Mouse (Mus musculus): ENCODE measurements around the gene Pip5k1b.
"Not testable (repeated sequence)": the region's sequence is repeated elsewhere in the genome, so short reads cannot be mapped to it uniquely, and the experiment has no call there.

The Pip5k1b gene

DNA sequence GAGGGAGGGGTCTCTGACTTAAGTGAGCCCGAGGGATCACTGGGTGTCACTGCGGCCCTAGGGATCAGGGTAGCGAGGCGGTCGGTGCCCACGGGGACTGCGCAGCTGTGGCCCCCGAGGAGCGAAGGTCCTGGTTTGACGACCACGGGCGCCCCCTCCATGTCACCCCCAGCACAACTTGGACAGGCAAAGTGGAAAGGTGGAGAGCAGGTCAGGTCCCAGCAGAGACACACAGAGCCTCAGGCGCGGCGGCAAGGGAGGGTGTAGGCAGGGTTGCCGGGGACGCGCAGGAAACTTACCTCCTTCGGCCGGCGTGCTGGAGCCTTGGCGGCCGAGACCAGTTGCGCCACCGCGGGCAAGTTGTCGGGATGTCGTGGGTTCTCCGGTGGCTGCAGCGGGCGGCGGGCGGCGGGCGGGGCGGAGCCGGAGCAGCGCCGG, at the start of gene Pip5k1b:
Pip5k1b (minus strand) TSS at position 407 of the 438 bp plus-strand sequence.
- DNase-seq (ENCODE audit: inconsistent age in 2 of 2, low spot score in 1 of 2), result peak; percentile 62 to 86

DNA sequence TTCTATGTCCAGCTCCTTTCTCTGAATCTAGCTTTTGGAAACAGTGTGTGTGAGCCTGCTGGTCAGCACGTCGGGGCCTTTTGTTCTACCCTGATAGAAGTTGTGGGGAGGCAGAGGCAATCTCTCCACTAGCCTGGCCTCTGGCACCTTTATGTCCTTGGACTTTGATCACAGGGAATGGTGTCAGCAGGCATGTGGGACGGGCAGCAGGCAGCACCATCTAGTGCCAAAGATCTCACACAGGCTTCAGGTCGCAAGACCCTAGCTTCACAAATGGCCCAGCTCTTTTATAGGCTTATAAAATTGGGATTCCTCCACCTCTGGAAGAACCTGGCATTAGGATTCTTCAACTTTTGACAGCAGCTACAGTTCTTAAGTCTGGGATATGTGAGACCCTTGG, 48.4 kb upstream of the Pip5k1b start:
- DNase-seq (ENCODE audit: inconsistent age in 2 of 2, low spot score in 1 of 2), result no peak

DNA sequence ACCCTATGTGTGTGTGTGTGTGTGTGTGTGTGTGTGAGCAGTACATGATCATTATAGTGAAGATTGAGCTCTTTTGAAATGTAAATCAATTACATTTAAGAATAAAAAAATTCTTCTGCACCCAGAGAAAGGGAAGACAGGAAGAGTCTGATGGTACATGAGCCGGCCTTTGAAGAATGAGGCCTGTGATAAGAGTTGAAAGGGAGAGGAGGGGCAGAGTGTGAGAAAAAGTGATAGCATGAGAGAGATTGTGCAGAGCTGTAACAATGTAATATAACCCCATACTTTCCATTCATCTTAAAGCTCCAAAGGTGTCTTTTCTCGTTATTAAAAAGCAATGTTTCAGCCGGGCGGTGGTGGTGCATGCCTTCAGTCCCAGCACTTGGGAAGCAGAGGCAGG, 47.8 kb upstream of the Pip5k1b start:
- no peak for DNase-seq (ENCODE audit: inconsistent age in 2 of 2, low spot score in 1 of 2)

DNA sequence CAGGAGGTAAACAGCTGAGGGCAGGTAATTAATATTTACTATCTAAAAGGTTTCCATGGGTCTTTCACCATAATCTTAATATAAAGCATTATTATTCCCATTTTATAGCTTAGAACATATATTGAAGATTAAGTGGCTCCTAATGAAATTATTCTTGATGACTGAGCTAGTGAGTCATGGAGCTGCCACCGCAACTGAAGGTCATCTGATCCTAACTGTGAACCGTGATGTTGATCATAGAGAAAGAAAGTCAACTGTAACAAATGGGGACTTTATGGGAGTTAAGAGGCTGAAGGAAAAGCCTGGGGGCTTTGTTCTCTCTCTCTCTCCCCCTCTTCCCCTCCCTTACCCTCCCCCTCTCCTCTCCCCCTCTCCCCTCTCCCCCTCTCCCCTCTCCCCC, 31.1 kb upstream of the Pip5k1b start:
- peak; percentile 29 to 64 for DNase-seq (ENCODE audit: inconsistent age in 2 of 2, low spot score in 1 of 2)

DNA sequence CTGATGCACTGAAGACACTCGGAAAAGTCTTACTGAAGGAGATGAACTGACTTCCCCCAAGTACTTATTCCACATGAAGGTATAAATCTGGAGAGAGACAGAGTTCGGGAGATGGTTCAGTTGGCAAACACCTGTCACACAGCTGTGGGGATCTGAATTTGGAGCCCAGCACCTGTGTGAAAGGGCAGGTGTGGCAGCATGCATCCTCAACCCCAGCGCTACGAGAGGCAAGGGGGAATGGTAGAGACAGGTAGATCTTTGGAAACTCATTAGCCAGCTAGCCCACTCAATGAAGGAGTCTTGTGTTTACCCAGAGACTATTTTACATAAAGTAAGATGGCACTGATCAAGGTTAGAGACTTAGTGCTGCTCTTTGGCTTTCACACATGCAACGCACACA, 29.5 kb upstream of the Pip5k1b start:
- no peak for DNase-seq (ENCODE audit: inconsistent age in 2 of 2, low spot score in 1 of 2)

DNA sequence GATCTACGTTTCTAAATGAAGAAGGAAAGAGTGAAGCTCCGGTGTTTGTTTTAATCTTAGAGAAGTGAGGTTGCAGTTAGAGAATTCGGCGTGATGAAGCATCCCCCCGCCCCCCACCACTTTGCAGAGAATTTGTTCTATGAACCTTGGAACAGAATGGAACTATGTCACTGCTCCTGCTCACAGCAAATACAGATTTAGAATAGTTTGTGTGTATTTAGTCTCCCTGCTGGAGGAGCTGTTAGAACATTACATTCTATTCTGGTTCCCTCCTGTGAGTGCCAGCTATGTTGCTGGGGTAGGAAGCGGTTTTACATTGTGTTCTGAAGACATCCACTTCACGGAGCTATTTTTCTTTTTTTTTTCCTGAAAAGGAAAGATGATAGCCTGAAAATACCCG, 28.3 kb upstream of the Pip5k1b start:
- no peak for DNase-seq (ENCODE audit: inconsistent age in 2 of 2, low spot score in 1 of 2)

DNA sequence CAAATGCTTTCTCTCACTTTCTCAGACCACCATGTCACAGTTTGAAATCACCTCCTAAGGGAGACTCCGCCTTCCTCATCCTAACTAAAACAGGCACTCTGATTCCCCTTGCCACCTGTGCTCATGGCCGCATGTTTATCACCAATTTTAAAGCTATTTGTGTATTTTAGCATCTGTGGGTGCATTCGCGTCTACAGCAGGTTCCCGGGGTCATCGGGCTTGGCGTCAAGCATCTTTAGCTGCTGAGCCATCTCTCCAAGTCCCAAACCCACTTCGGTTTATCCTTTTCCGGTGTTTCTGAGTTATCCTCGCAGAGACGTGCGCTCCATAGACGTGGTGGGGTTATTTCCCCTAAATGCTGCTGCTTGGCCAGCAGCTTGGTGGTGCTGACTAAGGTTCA, 20.5 kb upstream of the Pip5k1b start:
- no peak for DNase-seq (ENCODE audit: inconsistent age in 2 of 2, low spot score in 1 of 2)

DNA sequence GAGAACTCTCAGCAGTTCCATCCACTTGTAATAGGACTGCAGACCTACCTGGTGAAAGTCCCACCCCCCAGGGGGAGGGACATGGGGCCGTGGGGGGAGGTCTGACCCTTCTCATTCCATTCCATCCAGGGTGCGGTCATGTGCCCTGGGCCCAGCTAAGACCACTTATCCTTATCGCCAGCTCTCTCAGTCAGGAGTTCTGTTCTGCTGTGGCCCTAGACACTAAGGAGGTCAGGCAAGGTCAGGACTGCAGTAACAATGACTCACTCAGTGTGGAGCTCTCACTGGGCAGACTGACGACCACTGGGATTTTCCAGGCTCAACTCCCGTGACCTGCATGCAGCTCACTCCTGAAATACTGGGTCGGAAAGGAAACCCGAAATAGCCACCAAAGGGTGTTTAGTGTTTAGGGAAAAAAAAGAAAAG, 16.1 kb upstream of the Pip5k1b start:
- peak; percentile 24 to 68 for DNase-seq (ENCODE audit: inconsistent age in 2 of 2, low spot score in 1 of 2)

DNA sequence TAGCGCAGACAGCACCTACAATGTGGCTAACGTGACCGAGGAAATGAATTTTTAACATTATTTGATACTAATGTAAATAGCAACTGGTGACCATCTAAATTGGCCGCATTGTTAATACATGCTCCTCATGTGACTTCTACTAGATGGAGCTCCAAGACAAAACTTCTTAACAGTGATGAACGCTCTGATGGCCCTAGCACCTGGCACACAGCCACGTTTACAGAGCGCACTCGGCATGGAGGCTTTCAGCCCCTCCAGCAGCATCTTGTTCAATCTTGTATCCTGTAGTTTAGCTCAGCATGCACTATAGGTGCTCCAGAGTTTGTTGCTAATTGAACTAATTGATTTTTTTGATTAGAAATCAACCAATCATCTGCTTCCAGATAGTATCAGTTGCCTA, 15.3 kb upstream of the Pip5k1b start:
- DNase-seq (ENCODE audit: inconsistent age in 2 of 2, low spot score in 1 of 2), result no peak

DNA sequence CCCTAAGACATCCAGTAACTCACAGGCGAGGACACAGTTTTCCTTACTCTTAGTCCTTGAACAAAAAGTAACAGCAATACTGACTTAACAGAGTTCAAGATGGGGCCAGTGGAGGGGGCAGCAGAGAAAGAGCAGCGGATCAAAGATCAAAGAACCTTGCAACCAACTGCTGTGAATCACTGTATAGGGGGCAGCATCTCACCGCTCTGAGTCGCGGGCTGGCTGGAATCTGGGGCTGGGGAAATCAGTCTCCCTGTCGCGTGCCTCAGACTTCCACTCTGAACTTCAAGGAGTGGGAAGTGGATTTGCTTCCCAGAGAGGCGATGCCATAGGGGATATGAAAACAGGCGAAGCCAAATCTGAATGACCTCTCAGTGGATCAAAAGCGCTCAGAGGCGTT, 1.8 kb upstream of the Pip5k1b start:
- peak; percentile 42 to 79 for DNase-seq (ENCODE audit: inconsistent age in 2 of 2, low spot score in 1 of 2)

DNA sequence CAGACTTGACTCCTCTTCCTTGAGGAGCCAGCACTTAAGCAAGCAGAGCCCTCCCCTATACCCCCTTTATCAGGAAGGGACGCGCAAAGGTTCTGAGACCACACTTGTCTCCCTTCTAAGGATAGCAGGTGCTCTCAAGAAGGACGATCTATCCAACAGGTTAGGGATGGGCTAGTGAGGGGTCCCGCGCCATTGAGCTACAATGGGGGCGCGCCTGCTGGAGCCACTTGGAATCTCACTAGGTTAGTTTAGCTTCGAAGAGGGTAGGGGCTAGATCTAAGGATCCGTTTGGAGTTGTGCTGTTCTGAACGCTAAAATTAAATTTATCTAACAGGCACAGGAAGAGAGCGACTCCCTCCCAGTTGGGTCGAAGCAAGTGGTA, 904 bp upstream of the Pip5k1b start:
- DNase-seq (ENCODE audit: inconsistent age in 2 of 2, low spot score in 1 of 2), result no peak

DNA sequence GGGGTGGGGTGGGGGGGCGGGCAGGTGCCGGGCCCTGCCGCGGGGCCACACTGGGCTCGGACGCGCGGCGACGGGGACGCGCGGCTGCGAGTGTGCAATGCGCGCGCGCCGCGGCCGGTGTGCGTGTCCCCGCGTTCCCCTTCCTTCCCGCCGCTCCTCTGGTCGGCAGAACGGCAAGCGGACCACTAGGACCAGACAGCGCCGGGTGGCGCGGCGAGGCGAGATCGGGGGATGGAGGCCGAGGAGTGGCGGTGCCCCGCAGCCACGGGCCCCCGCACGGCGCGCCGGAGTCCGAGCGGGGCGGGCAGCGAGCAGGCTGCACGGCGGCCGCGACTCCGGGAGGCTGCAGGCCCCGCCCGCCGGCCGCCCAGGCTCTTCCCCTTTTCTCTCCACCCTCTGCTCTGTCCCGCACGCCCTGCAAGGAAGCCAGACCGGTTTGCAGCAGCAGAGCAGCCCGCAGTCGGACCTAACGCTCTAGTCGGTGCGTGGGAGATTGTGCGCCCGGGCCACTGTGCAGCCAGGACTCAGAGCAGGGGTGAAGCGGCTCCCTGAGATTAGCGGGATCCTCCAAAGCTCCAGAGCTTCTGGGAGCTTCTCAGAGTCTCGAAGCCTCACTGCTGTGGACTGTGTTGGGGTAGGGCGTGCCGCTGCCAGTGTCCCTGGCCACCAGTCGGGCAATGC, 372 bp upstream of the Pip5k1b start:
- DNase-seq (ENCODE audit: inconsistent age in 2 of 2, low spot score in 1 of 2), result peak; percentile 86 to 95

DNA sequence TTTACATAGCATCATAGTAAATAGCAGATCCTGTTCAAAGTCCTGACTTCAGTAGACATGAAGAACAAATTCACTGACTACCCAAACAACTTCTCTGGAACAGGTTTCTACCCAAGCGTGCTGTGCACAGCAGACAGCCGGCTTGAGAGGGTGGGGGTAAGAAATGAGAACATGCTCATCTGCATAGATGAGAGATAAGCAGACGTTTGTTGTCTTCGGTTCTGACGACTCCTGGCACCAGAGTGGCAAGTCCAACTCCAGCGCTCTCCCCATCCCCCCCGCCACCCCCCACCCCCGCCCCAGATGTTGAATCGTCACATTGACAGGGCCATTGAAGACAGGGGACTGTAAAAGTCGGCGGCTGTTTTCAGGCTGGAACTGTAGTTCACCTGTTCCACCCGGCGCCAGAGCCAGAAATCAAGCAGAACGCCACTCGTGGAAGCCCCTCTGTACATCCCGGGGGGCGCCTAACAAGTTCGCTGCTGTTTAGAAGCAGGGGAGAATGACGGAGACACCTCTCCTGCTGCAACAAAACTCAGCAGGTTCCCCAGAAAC, 684 bp downstream of the Pip5k1b start:
- peak in 1 of 2 experiments; percentile 60 for DNase-seq (ENCODE audit: inconsistent age in 2 of 2, low spot score in 1 of 2)

DNA sequence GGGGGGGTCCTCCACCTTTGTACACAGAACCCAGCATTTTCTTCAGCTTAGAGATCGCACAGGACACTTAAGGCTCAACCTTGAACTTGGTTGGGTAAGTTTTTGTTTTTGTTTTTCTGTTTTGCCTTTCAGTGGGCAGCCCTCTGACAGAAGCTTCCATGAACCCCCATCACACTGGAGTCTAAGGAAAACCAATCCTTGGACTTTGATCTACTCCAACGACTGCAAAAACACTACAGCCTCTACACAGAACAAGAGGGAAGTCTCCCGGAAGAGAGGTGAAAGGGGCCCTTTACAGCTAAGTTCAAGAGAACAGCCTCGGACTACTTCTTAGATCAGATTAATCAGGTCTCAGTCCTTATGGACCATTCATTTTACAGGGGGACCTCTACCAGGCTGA, 1.2 kb downstream of the Pip5k1b start:
- no peak for DNase-seq (ENCODE audit: inconsistent age in 2 of 2, low spot score in 1 of 2)

DNA sequence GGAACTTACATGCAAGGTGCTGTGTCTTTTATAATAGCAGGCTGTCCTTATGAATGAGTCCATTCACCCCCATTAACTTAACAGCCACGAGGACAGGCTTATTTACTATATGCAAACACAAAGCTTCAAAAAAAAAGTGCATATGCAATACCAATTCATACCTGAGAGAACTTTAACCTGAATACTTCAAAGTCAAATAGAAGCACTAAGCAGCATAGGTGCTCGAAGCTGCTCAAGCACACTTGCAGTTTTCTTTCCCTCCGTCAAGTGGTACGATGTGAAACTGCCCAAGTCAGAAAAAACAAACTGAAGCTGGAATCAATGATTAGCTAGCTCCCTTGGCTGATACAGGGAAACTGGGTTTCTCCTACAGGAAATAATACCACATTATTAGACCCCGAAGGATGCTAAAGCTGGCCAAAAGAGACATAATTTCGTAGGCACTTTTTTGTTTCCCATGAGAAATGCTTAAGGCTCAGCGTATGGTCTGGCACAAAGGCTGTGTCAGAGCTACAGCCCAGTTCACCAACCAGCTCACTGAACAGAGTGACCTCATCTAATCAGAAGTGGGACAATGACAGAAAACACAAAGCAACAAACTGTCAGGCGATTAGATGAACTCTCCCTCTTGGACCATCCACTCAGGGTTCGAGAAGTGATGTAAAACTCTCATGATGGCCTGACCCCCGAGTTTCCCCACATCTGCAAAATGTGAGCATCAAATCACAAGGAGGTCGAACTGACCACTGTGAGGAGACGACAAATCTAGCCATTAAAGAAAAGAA, 2.2 kb downstream of the Pip5k1b start:
- no peak for DNase-seq (ENCODE audit: inconsistent age in 2 of 2, low spot score in 1 of 2)

DNA sequence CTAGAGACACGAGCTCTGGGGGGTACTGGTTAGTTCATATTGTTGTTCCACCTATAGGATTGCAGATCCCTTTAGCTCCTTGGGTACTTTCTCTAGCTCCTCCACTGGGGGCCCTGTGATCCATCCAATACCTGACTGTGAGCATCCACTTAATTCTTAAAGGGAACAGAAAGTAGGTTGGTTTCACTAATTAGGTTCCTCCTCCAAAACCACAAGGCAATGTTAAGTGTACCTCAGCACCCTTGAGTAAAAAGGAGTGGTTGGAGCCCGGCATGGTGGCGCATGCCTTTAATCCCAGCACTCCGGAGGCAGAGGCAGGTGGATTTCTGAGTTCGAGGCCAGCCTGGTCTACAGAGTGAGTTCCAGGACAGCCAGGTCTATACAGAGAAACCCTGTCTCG, 3.0 kb downstream of the Pip5k1b start:
- DNase-seq (ENCODE audit: inconsistent age in 2 of 2, low spot score in 1 of 2), result not testable (repeated sequence)

DNA sequence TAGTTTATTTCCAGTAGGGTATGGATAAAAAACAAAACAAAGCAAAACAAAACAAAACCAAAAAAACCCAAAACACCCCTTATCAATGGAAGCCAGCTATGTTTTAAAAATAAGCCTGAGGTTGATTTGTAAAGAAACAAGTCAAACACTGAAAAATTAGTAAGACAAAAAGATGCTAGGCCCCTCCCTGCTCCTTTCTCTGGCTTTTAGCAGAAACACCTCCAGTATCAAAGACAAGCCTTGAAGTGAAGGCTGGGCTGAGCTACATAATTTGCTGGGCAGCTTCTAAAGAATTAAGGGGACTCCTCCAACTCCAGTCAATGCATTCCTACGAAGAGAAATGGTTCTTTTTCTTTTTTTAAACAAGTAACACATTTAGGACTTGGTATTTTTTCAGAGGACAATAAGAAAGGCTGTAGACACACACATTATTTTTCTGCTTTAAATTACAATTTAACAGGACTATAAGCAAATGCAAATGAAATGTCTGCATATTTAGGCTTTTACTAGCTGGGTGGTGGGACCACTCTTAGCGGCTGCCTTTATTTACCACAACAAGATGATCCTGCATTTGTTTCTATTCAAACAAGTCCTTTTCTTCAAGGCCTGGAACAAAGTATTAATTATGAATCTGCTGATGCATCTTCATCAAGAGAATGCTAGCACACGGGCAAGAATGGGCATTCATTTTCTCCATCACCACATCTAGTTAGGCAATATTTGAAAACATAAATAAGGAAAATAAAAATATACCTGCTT, 4.3 kb downstream of the Pip5k1b start:
- no peak for DNase-seq (ENCODE audit: inconsistent age in 2 of 2, low spot score in 1 of 2)

DNA sequence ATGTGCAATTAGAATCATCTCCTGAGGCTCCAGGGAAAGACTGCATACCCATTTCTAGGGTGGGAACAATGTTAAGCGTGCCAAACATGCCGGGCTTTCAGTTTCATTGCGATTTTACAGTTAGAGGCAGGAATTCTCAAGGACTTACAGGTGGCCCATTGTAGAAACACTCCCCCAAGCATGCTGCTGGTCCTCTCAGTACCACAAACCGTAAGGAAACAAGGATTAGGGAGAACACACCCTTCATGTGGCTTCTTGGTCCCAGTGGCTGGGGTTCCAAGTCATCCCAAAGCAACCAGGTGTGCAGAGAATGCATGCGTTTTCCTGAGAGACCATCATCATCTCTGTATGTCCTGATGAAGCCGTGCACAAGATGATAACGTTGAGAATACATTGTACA, 4.9 kb downstream of the Pip5k1b start:
- no peak for DNase-seq (ENCODE audit: inconsistent age in 2 of 2, low spot score in 1 of 2)

DNA sequence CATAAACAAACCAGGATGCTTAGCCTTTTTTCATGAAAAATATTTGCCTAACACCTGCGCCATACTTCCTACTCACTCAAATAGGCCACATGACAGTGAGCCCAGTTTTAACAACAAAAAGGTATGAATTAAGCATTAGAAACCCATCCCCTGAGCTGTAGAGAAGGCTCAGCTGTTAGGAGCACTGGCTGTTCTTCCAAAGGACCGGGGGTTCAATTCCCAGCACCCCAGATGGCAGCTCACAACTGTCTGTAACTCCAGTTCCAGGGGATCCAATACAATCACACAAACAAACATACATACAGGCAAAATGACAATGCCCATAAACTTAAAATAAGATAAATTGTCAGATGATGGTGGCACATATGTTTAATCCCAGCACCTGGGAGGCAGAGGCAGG, 5.7 kb downstream of the Pip5k1b start:
- no peak for DNase-seq (ENCODE audit: inconsistent age in 2 of 2, low spot score in 1 of 2)

DNA sequence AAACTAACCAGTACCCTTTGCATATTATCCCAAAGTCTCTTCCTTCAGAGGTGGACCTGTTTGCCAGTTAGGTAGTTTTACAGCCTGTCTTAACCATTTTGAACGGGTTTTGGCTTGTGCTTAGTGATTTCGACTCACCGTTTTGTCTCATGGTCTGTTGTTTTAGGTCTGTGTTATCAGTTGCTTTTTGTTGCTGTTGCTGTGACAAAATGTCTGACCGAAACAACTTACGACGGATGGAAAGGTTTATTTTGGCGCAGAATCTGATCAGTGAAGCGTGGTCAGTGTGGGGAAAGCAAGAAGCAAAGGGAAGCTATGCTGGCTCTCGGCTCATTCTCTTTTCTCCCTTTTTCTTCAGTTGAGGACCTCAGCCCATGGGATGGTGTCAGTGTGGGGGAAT, 7.3 kb downstream of the Pip5k1b start:
- no peak for DNase-seq (ENCODE audit: inconsistent age in 2 of 2, low spot score in 1 of 2)

DNA sequence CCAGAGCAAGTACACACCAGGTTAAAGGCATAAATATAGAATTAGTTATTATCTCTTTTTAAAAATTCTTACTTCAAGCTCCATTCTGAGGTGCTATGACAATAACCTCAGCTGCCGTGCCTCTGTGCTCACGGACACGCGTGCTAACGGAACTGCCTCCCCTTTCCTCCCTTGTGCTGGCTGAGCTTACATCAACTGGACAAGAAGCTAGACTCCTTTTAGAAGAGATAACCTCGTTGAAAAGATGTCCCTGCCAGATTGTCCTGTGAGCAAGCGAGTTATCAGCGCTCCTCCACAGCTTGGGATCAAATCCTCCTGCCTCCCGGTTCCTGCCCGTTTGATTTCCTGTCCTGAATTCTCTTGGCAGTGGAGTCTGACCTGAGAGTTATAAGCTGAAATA, 9.5 kb downstream of the Pip5k1b start:
- DNase-seq (ENCODE audit: inconsistent age in 2 of 2, low spot score in 1 of 2), result no peak

Data from adrenal gland, adult (tissue).